Mouse (Mus musculus) adrenal gland, adult 8-10 months (tissue): ENCODE measurements around the gene Dut. TPM values are rescaled to one million over a fixed set of nuclear protein-coding genes. Genes with fewer than 3 reads are reported as not detected.
"Not testable (repeated sequence)": the region's sequence is repeated elsewhere in the genome, so short reads cannot be mapped to it uniquely, and the experiment has no call there.

Source experiments
- DNase-seq: peaks from one replicate; pipeline ENCODE4 v3.0.0; 2022
- total RNA-seq, 4 experiments: library from RNA; stranded (reverse); gene quantifications; 2 replicates each; pipeline ENCODE4 v1.2.4; 2022

Dut gene
- total RNA-seq, 4 experiments from 2014 or later = 20.1 to 27.2 (median 24.6) TPM

- DNase-seq = no peak
Observed at GRCm38 (mm10) chr2:125255886-125256285, 8.9 kb downstream of the Dut start.

- DNase-seq = no peak
Observed at GRCm38 (mm10) chr2:125259230-125260120, 12.5 kb downstream of the Dut start.

GRCm38 (mm10) chr2:125260326-125260725 lies 13.3 kb downstream of the Dut start:
- no peak for DNase-seq

GRCm38 (mm10) chr2:125263056-125263455 lies 16.1 kb downstream of the Dut start:
- no peak for DNase-seq

- no peak for DNase-seq
Observed at GRCm38 (mm10) chr2:125263753-125264152, 16.8 kb downstream of the Dut start.

- DNase-seq = no peak
Observed at GRCm38 (mm10) chr2:125268876-125269275, 21.9 kb downstream of the Dut start.

GRCm38 (mm10) chr2:125275617-125276016 lies 28.6 kb downstream of the Dut start:
- DNase-seq = no peak

GRCm38 (mm10) chr2:125276692-125277091 lies 29.7 kb downstream of the Dut start:
- DNase-seq = no peak

- no peak for DNase-seq
Observed at GRCm38 (mm10) chr2:125278474-125278873, 31.5 kb downstream of the Dut start.

GRCm38 (mm10) chr2:125279995-125280394 lies 33.0 kb downstream of the Dut start:
- not testable (repeated sequence) for DNase-seq

GRCm38 (mm10) chr2:125282334-125283206 lies 35.6 kb downstream of the Dut start:
- no peak for DNase-seq

GRCm38 (mm10) chr2:125285777-125286176 lies 38.8 kb downstream of the Dut start:
- no peak for DNase-seq

GRCm38 (mm10) chr2:125290197-125290965 lies 43.4 kb downstream of the Dut start:
- DNase-seq = no peak

- no peak for DNase-seq
Observed at GRCm38 (mm10) chr2:125291101-125291500, 44.1 kb downstream of the Dut start.

GRCm38 (mm10) chr2:125292616-125293015 lies 45.6 kb downstream of the Dut start:
- no peak for DNase-seq

GRCm38 (mm10) chr2:125293969-125294491 lies 47.0 kb downstream of the Dut start:
- no peak for DNase-seq

GRCm38 (mm10) chr2:125295526-125295925 lies 48.5 kb downstream of the Dut start:
- DNase-seq = no peak

- no peak for DNase-seq
Observed at GRCm38 (mm10) chr2:125298841-125299240, 51.9 kb downstream of the Dut start.

GRCm38 (mm10) chr2:125301877-125302624 lies 55.1 kb downstream of the Dut start:
- DNase-seq = no peak

- no peak for DNase-seq
Observed at GRCm38 (mm10) chr2:125302625-125302924, 55.6 kb downstream of the Dut start.

GRCm38 (mm10) chr2:125303764-125304384 lies 56.9 kb downstream of the Dut start:
- DNase-seq = no peak
